Mouse (Mus musculus) liver, embryonic 14.5 days (tissue): ENCODE measurements around the gene Yju2.

ENCODE experiments used
- CTCF ChIP-seq: IDR thresholded peaks from 2 replicates; pipeline ENCODE4 v1.5.1; 2016; ENCODE audit warnings: antibody characterized with exemption, low read depth, control low read depth
- EP300 ChIP-seq: IDR thresholded peaks from 2 replicates; pipeline ENCODE4 v1.6.1; 2016; ENCODE audit warnings: antibody characterized with exemption, low read depth

- TF ChIP-seq CTCF (no peak), EP300 (no peak)
Observed at GRCm38 (mm10) chr17:55969560-55969959, 10.7 kb downstream of the Yju2 start.
